Mouse (Mus musculus) right cerebral cortex, postnatal 14 days (tissue): ENCODE measurements around the gene Naa50.

Experiments
- DNase-seq: peaks from one replicate; pipeline ENCODE4 v3.0.0; 2022

Gene Naa50

DNA sequence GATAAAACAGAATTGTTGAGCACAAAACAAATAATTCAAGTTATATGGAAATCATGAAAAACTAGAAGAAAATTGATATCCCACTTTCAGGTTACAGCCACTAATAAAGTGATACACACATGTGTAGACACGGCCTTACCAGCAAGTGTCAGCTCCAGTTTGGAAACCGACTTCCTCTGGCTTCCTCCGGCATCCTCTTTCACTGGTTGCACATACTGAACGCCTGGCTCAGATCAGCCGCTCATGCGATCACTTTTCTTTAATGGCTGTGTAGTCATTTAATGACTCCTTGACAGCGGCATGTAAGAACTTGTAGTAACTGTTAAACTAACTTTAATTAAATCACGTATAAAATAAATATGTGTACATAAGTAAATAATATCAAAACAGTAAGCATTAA is 66.3 kb downstream of the Naa50 start:
- DNase-seq = no peak

DNA sequence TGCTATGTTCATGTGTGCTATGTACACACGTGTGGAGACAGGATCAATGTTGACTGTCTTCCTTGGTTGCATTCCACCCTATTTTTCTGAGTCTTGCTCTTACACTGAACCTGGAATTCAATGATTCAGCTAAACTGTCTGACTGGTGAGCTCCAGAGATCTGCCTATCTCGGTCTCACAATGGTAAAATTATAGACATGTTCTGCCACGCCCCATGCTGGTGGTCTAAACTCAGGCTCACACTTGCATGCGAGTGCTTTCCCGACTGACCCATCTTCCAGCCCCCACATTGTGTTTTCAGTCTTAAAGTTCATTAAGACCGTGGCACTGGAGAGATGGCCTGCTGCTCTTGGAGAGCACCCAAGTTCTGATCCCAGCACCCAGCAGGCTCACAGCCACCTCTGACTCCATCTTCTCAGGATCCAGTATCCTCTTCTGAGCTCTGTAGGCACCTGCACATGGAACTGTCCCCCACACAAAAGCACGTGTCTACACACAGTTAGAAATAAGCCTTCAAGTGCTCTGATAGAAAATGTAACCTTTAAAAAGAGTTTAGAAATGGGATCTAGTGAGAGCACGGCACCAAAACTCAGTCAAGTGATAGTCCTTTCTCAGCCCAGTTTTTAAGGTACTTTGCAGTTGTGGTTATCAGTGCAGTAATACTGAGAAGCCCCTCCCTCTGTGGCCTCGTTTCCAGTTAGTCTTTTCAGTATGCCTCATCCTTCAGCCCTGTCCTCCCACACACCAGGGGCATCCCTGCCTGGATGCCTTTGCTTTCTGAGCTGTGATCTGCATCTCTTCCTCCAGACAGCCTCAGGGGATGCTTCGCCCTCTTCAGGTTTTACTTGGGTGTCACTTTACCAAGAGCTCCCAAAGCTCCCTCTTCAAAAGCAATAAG is 70.8 kb downstream of the Naa50 start:
- DNase-seq = no peak

DNA sequence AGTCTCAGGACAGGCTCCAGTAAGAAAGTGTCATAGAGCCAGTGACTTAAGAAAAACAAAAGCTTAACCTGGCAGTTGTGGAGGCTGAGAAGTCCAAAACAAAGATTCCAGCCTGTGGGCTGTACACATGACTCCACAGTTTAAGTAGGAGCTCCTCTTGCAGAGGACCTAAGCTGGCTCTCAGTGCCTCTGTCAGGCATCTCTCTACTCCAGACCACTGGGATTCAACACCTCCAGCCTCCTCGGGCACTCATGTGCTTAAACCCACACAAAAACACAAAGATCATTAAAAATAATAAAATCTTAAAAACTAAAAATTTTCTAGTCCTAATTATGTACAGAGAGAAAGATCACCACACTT is 71.4 kb downstream of the Naa50 start:
- DNase-seq = no peak

DNA sequence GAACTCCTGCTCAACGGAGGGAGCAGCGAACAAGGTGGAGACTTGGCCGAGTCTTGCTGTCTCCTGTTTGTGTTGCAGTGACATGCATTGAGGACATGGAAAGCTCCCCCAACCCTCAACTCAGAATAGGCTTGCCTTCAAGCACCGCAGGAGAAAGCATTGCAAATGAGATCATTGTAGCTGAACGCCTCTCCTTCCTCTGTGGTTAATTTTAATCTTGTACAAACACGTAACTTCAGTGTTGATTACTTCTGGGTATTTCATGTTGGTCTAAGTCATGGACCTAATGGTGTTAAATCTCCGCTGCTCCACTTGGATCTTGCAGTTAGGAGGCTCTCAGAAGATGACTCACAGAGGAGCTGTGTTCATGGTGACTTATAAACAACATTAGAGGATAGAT is 73.1 kb downstream of the Naa50 start:
- no peak for DNase-seq
